Mouse (Mus musculus) R1 (cell line): ENCODE measurements around the gene Rpsa.

Experiments used
- DNase-seq: peaks from one replicate; pipeline ENCODE4 v3.0.0-alpha.2; 2018; ENCODE audit warnings: low read depth, low spot score

Gene Rpsa

GRCm38 (mm10) chr9:120167826-120168225, 40.3 kb downstream of the Rpsa start:
- DNase-seq, result no peak

- peak; percentile 79 for DNase-seq
Measured at GRCm38 (mm10) chr9:120171295-120171694, 43.8 kb downstream of the Rpsa start.

GRCm38 (mm10) chr9:120174436-120175137, 47.1 kb downstream of the Rpsa start:
- peak; percentile 52 for DNase-seq

- DNase-seq, result no peak
Measured at GRCm38 (mm10) chr9:120178813-120179212, 51.3 kb downstream of the Rpsa start.
